Mouse (Mus musculus) heart, postnatal 36 days (tissue): ENCODE results near the gene Reps1. TPM values are rescaled to one million over a fixed set of nuclear protein-coding genes. Genes with fewer than 3 reads are reported as not detected.
A peak's percentile ranks its signal among the peaks of the same experiment; 100 is the strongest.
"Not testable (repeated sequence)": the region's sequence is repeated elsewhere in the genome, so short reads cannot be mapped to it uniquely, and the experiment has no call there.

Source experiments
- DNase-seq, 2 experiments: peaks; one replicate each; pipeline ENCODE4 v3.0.0; 2021 to 2022
- intact Hi-C: fragments of 180-260 bp; cut with DNase I; formaldehyde crosslinking; loops from one replicate; pipeline ENCODE4 v1.15.1; 2025
- total RNA-seq, 2 experiments: library from RNA; stranded (reverse); gene quantifications; 2 replicates each; pipeline ENCODE4 v1.2.3; 2021

Gene Reps1
- total RNA-seq, 2 experiments from 2014 or later: 27.6 to 30.5 TPM

- intact Hi-C loops: no loop called here
- no peak for DNase-seq
Observed at GRCm38 (mm10) chr10:18131666-18132650, 76.3 kb downstream of the Reps1 start.

GRCm38 (mm10) chr10:18138853-18139503 is 83.3 kb downstream of the Reps1 start:
- DNase-seq, intact Hi-C loops: not testable (repeated sequence)

- intact Hi-C loops: no loop called here
- DNase-seq: no peak
Observed at GRCm38 (mm10) chr10:18139615-18140014, 84.0 kb downstream of the Reps1 start.

DNA sequence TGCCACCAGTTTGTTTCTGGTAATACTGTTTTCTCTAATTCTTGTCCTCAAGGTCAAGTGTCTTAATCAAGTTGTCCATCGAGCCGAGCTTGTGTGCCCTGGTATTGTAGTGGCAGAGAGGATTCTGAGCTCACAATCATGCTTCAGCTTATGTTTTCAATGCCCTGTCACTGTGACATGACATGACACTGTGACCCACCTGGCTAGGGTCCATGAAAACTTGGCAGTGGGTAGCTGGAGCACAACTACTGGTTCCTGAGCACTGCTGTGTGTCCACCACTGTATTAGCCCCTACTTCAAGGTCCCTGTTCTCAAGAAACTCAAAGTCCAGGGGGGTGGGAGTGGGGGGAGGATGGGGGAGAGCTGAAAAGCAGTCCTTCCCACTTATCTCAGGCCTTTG is 85.7 kb downstream of the Reps1 start:
- intact Hi-C loops: no loop called here
- DNase-seq: peak; percentile 35 to 58

DNA sequence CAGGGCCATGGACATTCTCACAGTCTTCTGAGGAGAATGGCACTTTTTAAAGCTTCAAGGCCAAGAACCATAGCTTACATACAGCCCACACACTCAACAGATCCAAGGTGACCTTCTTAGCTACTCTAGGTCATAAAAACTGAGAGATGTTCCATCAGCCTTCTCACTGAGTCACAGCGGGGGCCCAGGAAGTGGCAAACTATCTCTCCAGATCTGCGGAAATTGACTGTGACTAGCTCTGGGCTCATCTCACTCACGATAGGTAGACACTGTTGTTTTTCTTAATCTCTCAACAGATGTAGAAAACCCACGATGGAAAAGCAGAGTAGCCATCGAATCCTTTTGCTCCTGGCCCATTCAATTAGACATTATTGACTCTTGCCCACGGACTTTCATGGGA is 86.6 kb downstream of the Reps1 start:
- DNase-seq: no peak
- intact Hi-C loops: no loop called here

DNA sequence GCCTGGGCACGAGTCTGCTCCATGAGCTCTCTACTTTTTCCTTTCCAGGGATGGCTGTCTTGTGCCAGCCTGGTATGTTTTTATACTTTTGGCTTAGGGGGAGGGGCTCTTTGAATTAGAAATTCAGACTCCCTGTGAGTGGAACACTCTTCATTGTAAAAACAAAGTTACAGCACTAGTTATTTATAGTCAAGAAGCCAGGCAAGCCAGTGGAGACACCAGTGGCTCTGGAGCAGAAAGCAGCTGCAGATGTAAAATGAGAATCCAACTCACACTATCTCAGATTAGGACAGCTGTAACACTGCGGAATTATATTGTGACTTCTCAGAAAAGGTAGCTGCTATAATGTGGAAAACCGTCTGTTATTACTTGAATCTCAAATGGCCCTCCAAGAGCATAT is 91.6 kb downstream of the Reps1 start:
- no peak for DNase-seq
- intact Hi-C loops: no loop called here

GRCm38 (mm10) chr10:18162435-18162971 is 106.8 kb downstream of the Reps1 start:
- DNase-seq: no peak
- intact Hi-C loops: no loop called here

Other genes starting within 250 kb of the Reps1 start
- gene Heca, start 107.8 kb upstream of the Reps1 start, total RNA-seq: 10 to 100 TPM; 33.4 to 34.3 TPM
- 10 to 100 TPM; 26.2 to 30.7 TPM for gene Abracl, start 32.6 kb upstream of the Reps1 start, total RNA-seq
- gene Ect2l, start 155.0 kb downstream of the Reps1 start, total RNA-seq: not detected
- gene Ccdc28a, start 179.1 kb downstream of the Reps1 start, total RNA-seq: 10 to 100 TPM; 15.0 to 16.1 TPM